Mouse (Mus musculus) kidney, adult 18-20 months (tissue): ENCODE data around the gene Acsl5.

Experiments
- DNase-seq: peaks from one replicate; pipeline ENCODE4 v3.0.0; 2021

Gene Acsl5

DNA sequence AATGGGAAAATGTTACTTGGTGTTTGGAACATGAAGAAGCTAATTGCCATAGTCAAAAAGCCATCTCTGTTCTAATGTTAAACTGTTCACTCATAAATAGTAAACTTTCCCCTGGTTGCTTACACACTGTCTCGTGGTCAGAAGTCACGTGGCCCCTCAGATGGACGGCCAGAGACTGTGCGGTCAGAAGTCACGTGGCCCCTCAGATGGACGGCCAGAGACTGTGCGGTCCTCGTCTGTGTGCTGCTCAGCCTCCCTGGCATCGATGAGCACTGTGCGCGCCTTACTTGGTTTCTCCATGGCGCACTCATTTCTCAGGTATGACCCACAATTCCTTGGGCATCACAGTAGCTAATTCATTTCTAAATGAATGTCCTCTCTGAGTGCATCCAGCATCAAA lies 84.7 kb downstream of the Acsl5 start:
- DNase-seq = peak; percentile 47

DNA sequence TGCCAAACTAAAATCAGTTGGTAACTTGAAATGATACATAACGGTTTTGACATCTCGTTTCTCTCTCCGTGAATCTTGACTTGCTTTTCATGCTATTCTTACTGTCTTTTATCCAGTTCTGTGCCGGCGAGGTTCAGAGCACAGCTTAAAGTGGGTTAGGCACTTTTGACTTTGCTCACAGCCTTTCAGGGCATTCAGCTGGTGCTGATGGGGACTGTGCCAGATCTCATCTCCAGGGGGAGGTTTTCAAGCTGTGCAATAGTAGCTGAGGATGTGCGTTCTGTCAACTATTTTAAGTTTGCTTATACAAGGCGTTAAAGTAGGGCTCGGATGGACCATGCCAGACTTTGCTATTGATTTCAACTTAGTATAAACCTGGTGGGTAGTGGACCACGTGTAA lies 85.3 kb downstream of the Acsl5 start:
- DNase-seq = no peak

DNA sequence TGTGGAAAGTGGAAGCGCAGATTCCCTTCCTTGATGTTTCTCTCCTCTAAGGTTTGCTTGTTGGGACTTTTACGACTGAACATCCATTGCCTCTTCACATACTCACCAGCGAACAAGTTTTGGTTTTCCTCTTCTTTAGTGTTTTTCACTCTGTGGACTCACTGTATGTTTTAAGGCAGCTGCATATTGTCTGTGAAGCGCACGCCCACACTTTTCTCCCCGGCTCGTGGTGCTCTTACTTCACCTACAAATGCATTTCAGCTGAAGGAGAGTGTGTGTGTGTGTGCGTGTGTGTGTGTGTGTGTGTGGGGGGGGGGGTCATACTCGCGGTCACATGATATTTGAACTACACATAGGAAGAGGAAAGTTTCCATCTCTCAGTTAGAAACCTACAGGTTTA lies 85.9 kb downstream of the Acsl5 start:
- DNase-seq = no peak

DNA sequence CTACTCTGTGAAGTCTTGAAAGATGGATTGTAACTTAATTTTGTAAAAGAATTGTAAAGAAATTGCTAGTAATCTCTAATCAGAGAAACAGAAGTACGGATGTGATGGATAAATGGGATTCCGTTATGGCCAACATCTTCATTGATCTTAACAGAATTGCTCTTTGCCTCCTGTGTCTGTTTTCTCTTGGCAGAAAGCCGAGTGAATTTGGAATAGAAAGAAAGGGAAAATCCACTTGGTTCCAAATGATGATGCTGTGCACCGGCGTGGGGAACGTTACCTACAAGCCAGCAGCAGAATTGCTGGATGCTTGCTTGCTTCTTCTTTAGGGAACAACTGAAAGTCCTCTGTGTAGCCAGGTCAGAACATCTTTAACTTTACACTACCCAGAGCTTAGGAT lies 88.8 kb downstream of the Acsl5 start:
- DNase-seq = no peak

DNA sequence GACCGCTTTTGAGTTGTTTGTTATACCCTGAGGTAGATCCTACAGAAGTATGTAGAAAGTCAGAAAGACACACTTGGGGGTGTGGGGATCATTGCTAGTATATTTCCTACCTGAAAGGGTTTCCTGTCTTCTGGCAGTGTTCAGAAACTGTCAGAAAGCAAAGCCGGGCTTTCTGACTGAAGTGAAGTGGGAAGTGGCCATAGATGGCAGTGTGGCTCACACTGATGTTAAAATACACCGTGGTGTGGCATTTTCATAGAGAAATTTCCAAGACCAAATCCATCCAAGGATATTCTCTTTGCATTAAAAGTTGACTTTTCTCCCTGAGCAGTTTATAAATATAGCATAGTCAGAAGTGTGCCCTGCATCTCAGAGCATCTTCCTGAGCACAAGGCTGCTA lies 89.6 kb downstream of the Acsl5 start:
- no peak for DNase-seq

DNA sequence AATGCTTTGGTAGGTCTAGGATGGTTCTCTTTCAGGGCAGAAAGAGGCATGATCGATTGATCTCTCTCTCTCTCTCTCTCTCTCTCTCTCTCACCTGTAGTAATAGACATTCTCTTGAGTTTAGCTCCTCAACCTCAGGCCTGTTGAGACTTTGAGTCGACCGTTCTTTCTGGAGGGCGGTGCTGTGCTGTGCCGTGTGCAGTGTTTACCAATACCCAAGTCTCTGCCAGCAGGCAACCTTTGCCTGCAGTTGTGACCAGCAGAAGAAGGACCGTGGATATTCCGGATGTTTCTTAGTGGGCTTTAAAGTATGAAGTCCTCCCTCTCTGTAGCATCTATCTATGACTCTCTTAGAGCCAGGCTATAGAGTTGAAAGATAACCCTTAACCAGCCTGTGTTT lies 90.7 kb downstream of the Acsl5 start:
- DNase-seq = no peak

DNA sequence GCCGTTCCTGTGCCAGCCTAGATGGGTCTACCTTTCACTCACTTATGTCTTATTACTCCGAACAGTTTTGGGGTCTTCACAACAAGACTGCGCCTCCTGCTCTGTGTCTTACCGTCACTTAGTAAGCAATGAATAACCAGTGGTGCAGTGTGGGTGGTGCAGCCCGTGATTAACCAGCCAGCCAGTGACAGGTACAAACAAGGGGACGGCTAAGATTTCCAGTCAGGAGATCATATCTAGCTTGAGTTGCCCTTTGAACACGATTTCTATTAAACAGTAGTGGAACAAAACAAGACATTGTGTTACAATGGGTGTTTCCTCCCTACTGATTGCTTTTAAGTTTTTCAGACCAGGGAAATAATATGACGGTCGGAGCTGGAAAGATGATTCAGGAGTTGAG lies 91.5 kb downstream of the Acsl5 start:
- DNase-seq = no peak
